Mouse (Mus musculus) lung, adult 2 months (tissue): Measurements from ENCODE around the gene Camta1.

ENCODE experiments used
- CTCF ChIP-seq: fragments of 200-500 bp; IDR thresholded peaks from 2 replicates; pipeline ENCODE4 v1.5.1; 2011; ENCODE audit warnings: mild to moderate bottlenecking, low read length, control low read depth; ENCODE audit not compliant: insufficient read depth
- POLR2A ChIP-seq: fragments of 200-500 bp; IDR thresholded peaks from 2 replicates; pipeline ENCODE4 v1.6.1; 2011; ENCODE audit warnings: low read depth, mild to moderate bottlenecking, control low read depth, low read length, borderline replicate concordance; ENCODE audit errors: extremely low read depth

GRCm38 (mm10) chr4:150868859-150869258, 992.8 kb downstream of the Camta1 start:
- no peak for TF ChIP-seq CTCF
- no peak for TF ChIP-seq POLR2A
